Mouse (Mus musculus) midbrain, embryonic 10.5 days (tissue): Measurements from ENCODE around the gene Cald1. TPM values are rescaled to one million over a fixed set of nuclear protein-coding genes. Genes with fewer than 3 reads are reported as not detected.

Experiments
- DNase-seq: peaks from one replicate; pipeline ENCODE4 v3.0.0-alpha.2; 2017; ENCODE audit warnings: low spot score
- H3K27ac ChIP-seq: fragments of 300-500 bp; sonication (generic); replicated peaks from 2 replicates; pipeline ENCODE4 v1.5.1; 2016; ENCODE audit warnings: mild to moderate bottlenecking
- H3K27me3 ChIP-seq: fragments of 300-500 bp; sonication (generic); 2 replicates; pipeline ENCODE4 v1.6.1; 2016; ENCODE audit warnings: low read depth, mild to moderate bottlenecking; ENCODE audit not compliant: poor library complexity, severe bottlenecking
- H3K36me3 ChIP-seq: fragments of 300-500 bp; sonication (generic); 2 replicates; pipeline ENCODE4 v1.6.1; 2016; ENCODE audit warnings: mild to moderate bottlenecking, moderate library complexity
- H3K4me1 ChIP-seq: fragments of 300-500 bp; sonication (generic); 2 replicates; pipeline ENCODE4 v1.6.1; 2016
- H3K4me3 ChIP-seq: fragments of 300-500 bp; sonication (generic); 2 replicates; pipeline ENCODE4 v1.5.1; 2016; ENCODE audit warnings: mild to moderate bottlenecking, moderate library complexity
- H3K9me3 ChIP-seq: fragments of 300-500 bp; sonication (generic); replicated peaks from 2 replicates; pipeline ENCODE4 v1.6.1; 2016; ENCODE audit warnings: mild to moderate bottlenecking
- WGBS: fragments of 180-500 bp; shearing (Covaris S2); methylation state at CpG from one replicate; pipeline ENCODE4 v1.1.7; 2016; 5-methylcytosine and 5-hydroxymethylcytosine counted together
- polyA plus RNA-seq: library from polyadenylated mRNA; unstranded; fragments of >200 nt; fragmentation: Nextera tagmentation; extraction: Ambion mirVana; gene quantifications from 2 replicates; pipeline ENCODE4 v1.2.1, GENCODE M21; 2016

Cald1 gene
- polyA plus RNA-seq, 1 experiment from 2014 or later: 143 TPM

DNA sequence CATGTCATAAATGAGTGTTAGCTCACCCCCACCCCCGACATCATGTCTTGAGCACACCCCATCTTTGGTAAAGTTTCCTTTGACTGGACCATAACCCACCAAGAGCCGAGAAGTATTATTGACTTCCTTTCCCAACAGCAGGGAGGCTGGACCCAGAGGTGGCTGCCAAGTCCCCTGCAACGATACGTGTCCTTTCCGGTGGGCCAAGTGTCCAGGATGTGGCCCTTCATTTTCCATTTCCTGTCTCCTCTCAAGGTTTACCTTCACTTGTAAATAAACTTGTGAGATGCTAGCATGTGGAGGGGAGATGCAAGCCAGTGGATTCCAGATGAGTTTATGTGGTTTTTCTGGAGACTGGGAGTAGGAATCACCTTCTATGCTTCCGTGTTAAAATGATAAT, 132.7 kb downstream of the Cald1 start:
- no peaks in the 10 kb centered on the region for H3K36me3 ChIP-seq
- 88% methylated on average over 6 of the region's 6 CpGs for WGBS
- H3K27ac ChIP-seq: no peak overlapping the region

DNA sequence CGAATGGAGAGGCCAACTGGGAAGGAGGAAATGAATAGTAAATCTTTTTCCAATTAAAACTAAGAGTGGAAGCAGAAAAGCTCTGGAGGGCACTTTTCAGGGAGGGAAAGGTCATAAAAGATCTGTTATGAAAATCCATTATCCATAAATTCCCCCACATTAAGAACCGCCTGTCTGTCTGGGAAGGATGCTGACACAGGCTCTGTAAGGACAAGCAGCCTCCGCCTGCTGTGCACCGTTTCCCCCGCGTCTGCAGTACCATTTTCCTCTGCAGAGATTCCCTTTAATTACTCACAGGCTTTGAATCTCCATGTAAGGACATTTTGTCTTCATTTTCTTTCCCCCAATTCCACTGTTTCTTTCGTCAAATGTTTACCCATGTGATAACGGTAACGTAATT, 133.2 kb downstream of the Cald1 start:
- Histone ChIP-seq H3K27me3 (no peaks in the 10 kb centered on the region), H3K4me3 (no peak overlapping the region), H3K36me3 (no peaks in the 10 kb centered on the region), H3K9me3 (no peaks in the 10 kb centered on the region), H3K27ac (no peak overlapping the region), H3K4me1 (peaks cover 25% of the 10 kb centered on the region)
- WGBS: 85% methylated on average over 9 of the region's 9 CpGs
- DNase-seq: no peak

More for the DNA sequence above, 132.7 kb downstream of the Cald1 start:
- Histone ChIP-seq H3K9me3 (no peaks in the 10 kb centered on the region), H3K4me1 (peaks cover 24% of the 10 kb centered on the region), H3K27me3 (no peaks in the 10 kb centered on the region), H3K4me3 (no peak overlapping the region)
- no peak for DNase-seq

DNA sequence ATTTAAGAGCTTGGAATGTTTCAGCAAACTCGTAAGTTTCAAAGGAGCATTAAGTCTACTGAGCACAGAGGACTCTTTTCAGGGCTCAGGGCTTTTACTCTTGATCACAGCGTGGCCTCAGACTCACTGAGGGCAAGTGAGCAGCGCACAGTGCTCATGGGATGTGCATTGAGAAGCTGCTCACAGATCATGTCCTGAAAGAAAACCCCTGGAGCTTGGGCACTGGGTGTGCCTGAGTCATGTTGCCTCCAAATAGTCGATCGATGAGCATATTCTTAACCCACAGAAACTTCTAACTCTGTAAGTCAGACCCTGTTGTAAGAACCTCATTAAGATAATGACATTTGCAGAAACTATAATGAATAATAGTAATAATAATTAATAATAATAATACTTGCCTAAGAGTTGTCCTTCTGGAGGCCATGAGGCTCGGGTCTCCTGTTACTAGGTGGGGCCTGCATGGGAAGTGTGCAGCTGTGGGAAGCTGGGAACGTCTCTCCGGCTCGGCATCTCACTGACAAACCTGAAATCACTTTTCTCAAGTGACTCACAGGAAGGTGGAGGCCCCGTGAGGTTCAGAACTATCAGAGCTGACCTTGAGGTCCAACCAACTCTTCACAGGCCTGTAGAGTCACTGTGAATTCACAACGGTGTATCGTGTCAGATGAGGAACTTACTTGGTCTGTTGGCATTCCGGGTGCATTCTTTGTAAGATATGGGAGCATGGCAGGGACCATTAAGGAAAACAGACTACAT, 136.8 kb downstream of the Cald1 start:
- no peak overlapping the region for H3K4me3 ChIP-seq
- peaks cover 10% of the 10 kb centered on the region for H3K4me1 ChIP-seq
- H3K27ac ChIP-seq: no peak overlapping the region
- H3K27me3 ChIP-seq: no peaks in the 10 kb centered on the region
- WGBS: 91% methylated on average over 13 of the region's 13 CpGs
- no peak for DNase-seq
- no peaks in the 10 kb centered on the region for H3K9me3 ChIP-seq
- no peaks in the 10 kb centered on the region for H3K36me3 ChIP-seq

DNA sequence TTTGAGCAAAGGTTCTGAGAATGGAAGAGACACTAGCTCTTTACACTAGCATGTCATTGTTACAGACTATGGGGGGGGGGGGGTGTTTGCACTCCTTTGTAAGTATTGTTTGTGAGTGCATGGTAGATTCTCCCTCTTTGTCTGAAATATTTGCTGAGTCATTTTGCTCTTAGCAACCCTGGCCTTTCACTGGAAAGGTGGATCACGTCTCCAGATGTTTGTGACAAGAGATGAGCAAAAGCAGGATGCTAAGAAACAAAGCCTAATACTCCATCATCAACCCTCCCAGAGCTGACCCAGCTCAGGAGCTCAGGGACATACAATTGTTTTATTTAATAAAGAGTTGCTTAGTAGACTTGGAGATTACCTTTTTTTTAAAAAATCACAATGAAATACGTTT, 138.6 kb downstream of the Cald1 start:
- no peaks in the 10 kb centered on the region for H3K27me3 ChIP-seq
- peaks cover 5% of the 10 kb centered on the region; the same call in 1 of the 2 replicates for H3K36me3 ChIP-seq
- H3K9me3 ChIP-seq: no peaks in the 10 kb centered on the region
- DNase-seq: no peak
- H3K4me3 ChIP-seq: no peak overlapping the region
- WGBS: 72% methylated on average over 2 of the region's 2 CpGs
- no peak overlapping the region for H3K27ac ChIP-seq
- peaks cover 7% of the 10 kb centered on the region; the same call in 1 of the 2 replicates for H3K4me1 ChIP-seq

DNA sequence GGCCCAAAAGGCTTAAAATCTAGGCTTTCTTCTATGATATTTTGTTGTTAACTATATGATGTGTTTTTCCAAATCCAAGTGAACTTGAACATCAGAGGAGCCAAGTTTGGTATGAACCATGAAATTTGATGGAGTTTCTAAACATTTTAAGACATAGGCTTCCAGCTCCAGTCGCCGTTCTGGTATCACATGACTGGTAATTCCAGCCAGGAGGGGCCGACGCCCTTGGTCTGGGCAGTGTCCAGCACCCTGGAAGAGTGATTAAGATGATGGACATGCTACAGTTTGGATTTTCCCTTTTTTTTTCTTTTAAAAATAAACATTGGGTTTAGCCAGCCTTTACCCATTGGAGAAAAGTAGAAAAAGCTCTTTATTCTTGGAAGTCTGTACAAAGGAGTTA, 145.6 kb downstream of the Cald1 start:
- Histone ChIP-seq H3K36me3 (peaks cover 58% of the 10 kb centered on the region), H3K27ac (no peak overlapping the region), H3K4me3 (no peak overlapping the region), H3K27me3 (no peaks in the 10 kb centered on the region), H3K9me3 (no peaks in the 10 kb centered on the region), H3K4me1 (no peaks in the 10 kb centered on the region)
- 92% methylated on average over 4 of the region's 4 CpGs for WGBS
- DNase-seq: no peak

DNA sequence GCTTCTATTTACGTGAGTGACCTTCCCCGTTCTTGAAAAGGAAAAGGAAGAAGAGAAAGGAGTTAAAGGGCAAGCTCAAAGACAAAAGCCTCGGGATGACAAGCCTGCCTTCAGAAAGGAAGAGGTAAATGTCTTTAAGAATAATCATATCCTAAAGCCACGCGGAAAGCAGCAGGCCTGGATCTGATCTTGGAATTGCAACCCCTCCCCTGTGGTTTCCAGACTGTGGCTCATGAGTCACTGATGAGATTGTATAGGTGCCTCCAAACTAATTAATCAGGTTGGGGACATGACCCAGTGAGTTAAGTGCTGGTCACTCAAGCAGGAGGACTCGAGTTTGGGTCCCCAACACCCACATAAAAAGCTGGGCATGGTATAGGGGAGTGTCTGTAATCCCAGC, 149.5 kb downstream of the Cald1 start:
- Histone ChIP-seq H3K27me3 (no peaks in the 10 kb centered on the region), H3K4me3 (no peak overlapping the region), H3K9me3 (no peaks in the 10 kb centered on the region), H3K27ac (no peak overlapping the region), H3K4me1 (peaks cover 8% of the 10 kb centered on the region), H3K36me3 (peaks cover 56% of the 10 kb centered on the region)
- WGBS: 75% methylated on average over 6 of the region's 6 CpGs
- DNase-seq: no peak

DNA sequence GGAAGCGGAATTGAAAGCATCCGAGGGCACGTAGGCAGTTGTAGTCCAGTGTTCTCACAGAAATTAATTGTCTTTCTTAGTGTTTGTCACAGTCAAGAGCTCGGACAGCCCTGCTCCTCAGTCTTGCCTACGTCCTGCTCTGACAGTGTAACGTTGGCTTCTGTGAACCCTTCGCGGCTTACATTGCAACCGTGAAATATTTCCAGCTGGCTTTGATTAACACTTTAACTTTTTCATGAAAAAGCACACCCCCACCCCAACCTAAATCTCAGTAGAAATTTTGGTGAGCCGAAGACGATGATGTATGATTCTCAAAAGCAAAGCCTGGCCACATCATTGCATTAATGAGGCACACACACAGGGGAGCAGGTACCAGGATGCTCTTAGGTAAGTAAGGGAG, 150.3 kb downstream of the Cald1 start:
- Histone ChIP-seq H3K9me3 (no peaks in the 10 kb centered on the region), H3K27me3 (no peaks in the 10 kb centered on the region), H3K4me3 (no peak overlapping the region), H3K36me3 (peaks cover 52% of the 10 kb centered on the region), H3K4me1 (peaks cover 8% of the 10 kb centered on the region), H3K27ac (no peak overlapping the region)
- DNase-seq: no peak
- WGBS: 92% methylated on average over 11 of the region's 11 CpGs

DNA sequence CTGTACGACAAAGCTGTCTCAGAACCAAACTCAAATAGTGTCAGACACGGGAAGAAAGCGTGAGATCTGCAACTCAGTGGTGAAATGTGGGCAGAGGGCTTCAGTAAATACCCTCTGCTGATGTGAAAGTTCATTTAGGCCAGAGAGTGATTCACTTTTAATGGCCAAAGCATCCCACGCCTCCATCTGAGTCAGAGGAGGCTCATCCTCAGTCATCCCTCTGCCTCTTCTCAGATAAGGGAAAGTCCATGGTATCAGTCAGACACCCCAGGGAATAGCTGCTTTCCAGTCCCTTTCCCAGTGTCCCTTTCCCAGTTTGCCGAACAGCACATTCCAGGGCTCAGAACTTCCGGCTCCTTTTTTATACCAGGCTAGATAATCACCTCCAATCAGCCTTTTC, 151.2 kb downstream of the Cald1 start:
- H3K36me3 ChIP-seq: peaks cover 52% of the 10 kb centered on the region
- DNase-seq: no peak
- H3K9me3 ChIP-seq: no peaks in the 10 kb centered on the region
- H3K4me1 ChIP-seq: peaks cover 8% of the 10 kb centered on the region
- no peaks in the 10 kb centered on the region for H3K27me3 ChIP-seq
- WGBS: 78% methylated on average over 6 of the region's 6 CpGs
- no peak overlapping the region for H3K4me3 ChIP-seq
- no peak overlapping the region for H3K27ac ChIP-seq

DNA sequence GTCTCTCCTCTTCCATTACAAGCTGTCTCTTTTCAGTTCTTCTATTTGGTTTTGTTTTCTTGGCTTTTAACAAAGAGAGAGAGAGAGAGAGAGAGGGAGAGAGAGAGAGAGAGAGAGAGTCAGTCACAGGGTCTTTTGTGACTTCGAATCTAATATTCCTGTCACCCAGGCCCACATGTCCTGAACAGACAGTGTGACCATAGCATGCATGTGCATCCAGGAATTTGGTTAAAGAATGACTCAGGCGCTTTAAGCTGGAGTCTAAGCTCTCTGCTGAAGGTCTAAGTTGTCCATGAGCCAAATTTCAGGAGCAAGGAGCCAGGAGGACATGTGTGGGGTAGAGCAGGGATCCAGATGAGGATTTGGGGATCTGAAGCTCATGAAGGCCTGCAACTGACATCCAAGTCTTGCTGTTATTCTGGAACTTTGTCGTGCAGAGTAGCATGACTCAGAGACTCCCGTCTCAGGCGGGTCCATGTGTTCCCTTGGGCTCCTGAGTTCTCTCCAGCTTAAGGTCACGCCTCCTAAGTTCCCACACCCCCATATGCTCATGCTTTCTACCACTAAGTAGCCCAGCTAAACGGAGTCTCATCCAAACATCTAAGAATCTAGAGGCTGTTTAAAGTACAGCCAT, 152.3 kb downstream of the Cald1 start:
- H3K4me1 ChIP-seq: peaks cover 8% of the 10 kb centered on the region
- no peaks in the 10 kb centered on the region for H3K27me3 ChIP-seq
- H3K36me3 ChIP-seq: peaks cover 48% of the 10 kb centered on the region
- 81% methylated on average over 7 of the region's 7 CpGs for WGBS
- DNase-seq: no peak
- H3K4me3 ChIP-seq: no peak overlapping the region
- H3K9me3 ChIP-seq: no peaks in the 10 kb centered on the region
- H3K27ac ChIP-seq: no peak overlapping the region

DNA sequence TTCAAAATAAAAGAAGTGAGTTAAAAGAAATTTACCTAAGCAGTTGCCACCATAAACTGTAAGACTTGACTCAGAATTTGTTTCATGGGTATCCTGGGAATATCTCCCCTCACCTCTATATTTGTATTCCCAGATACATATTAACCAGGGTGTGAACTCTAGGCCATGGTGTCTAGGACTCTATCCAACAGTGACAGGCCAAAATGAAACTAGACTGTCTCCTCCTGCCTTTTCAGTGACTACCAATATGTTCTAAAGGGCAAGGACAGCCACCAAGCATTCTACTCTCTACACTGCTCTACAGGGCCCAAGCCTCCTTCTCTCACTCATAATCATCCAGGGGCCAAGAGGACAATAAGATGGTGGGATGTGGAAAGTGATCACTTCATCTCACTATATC, 153.3 kb downstream of the Cald1 start:
- Histone ChIP-seq H3K4me1 (peaks cover 8% of the 10 kb centered on the region), H3K27me3 (no peaks in the 10 kb centered on the region), H3K36me3 (peaks cover 48% of the 10 kb centered on the region), H3K27ac (no peak overlapping the region), H3K4me3 (no peak overlapping the region), H3K9me3 (no peaks in the 10 kb centered on the region)
- DNase-seq: no peak

DNA sequence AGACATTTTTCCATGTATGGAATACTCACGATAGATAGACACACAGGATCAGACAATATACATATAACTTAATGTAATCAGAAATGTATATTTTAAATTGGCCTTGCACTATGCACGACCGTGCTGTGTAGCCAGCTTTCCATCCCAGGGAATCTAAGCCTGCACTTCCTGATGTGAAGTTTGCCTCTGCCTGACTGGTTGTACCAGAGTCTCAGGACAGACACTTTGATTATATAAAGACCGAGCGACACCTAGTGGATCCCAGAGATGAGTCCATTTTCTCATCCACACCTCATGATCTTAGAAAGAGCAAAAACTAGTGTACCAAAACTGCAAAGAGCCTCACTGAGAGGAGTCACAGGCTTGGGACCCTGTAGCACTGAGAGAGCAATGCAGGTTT, 156.1 kb downstream of the Cald1 start:
- WGBS: 41% methylated on average over 5 of the region's 5 CpGs
- Histone ChIP-seq H3K36me3 (peaks cover 53% of the 10 kb centered on the region), H3K4me3 (no peak overlapping the region), H3K27me3 (no peaks in the 10 kb centered on the region), H3K9me3 (no peaks in the 10 kb centered on the region), H3K27ac (no peak overlapping the region), H3K4me1 (peaks cover 8% of the 10 kb centered on the region)
- DNase-seq: peak; percentile 40

DNA sequence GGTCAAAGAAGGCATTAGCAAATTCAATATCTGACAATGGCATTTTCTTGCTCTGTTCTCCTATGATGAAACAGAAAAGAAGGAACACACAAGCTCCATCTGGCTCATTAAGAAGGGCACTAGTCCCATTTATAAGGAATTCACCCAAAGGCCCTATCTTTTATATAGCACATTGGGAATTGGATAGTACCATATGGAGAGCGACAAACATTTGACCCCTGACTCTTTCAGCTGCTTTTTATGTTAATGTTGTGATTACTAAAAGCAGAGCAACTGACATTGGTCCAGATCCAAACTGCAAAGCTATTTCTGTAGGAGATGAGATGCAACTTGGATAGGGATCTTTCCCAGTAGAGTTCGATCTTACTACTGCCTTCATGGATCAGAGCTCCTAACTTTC, 160.0 kb downstream of the Cald1 start:
- Histone ChIP-seq H3K36me3 (peaks cover 77% of the 10 kb centered on the region), H3K27ac (no peak overlapping the region), H3K4me1 (no peaks in the 10 kb centered on the region), H3K9me3 (no peaks in the 10 kb centered on the region), H3K4me3 (no peak overlapping the region), H3K27me3 (no peaks in the 10 kb centered on the region)
- WGBS: 91% methylated on average over 2 of the region's 2 CpGs
- no peak for DNase-seq

DNA sequence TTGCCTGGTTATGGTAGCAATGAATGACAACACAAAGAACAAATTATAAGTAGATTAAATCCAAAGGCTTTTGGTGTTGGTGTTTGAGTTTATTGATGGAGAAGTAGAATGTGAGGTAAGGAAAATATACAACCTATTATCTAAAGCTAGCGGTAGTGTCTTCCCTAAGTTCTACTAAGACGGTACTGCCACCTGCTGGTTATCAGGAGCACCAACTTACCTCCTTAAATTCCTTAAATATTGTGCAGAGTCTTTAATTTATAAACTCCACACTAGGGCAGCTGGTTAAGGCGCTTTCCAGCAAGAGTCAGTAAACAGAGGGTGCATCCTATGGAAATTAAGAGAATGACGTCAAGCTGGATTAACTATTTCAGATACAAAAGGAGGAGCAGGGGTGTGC, 161.7 kb downstream of the Cald1 start:
- WGBS: 43% methylated on average over 4 of the region's 4 CpGs
- no peak for DNase-seq
- H3K36me3 ChIP-seq: peaks cover 92% of the 10 kb centered on the region

More for the DNA sequence above, 161.7 kb downstream of the Cald1 start:
- no peak overlapping the region for H3K4me3 ChIP-seq
- no peaks in the 10 kb centered on the region for H3K27me3 ChIP-seq
- H3K27ac ChIP-seq: no peak overlapping the region
- H3K9me3 ChIP-seq: no peaks in the 10 kb centered on the region
- no peaks in the 10 kb centered on the region for H3K4me1 ChIP-seq
